Mouse (Mus musculus) intestine, embryonic 14.5 days (tissue): ENCODE measurements around the gene Hectd1. TPM values are rescaled to one million over a fixed set of nuclear protein-coding genes. Genes with fewer than 3 reads are reported as not detected.

Experiments used
- ATAC-seq: fragments of 200-750 bp; cut with Nextera tagmentation; replicated peaks from 2 replicates; pipeline ENCODE4 v1.8.0; 2017; ENCODE audit warnings: low read depth, moderate number of reproducible peaks, moderate TSS enrichment, moderate library complexity; ENCODE audit not compliant: low FRiP score, low TSS enrichment
- DNase-seq: peaks from one replicate; pipeline ENCODE4 v3.0.0-alpha.2; 2018; ENCODE audit warnings: low spot score
- H3K27ac ChIP-seq: fragments of 300-500 bp; sonication (generic); 2 replicates; pipeline ENCODE4 v1.5.1; 2014; ENCODE audit warnings: low read depth, mild to moderate bottlenecking, control low read depth
- H3K27me3 ChIP-seq: fragments of 300-500 bp; sonication (generic); replicated peaks from 2 replicates; pipeline ENCODE4 v1.6.1; 2014; ENCODE audit warnings: low read length, control low read depth; ENCODE audit not compliant: control insufficient read depth, insufficient read depth
- H3K36me3 ChIP-seq: fragments of 300-500 bp; sonication (generic); 2 replicates; pipeline ENCODE4 v1.6.1; 2014; ENCODE audit warnings: low read length, control low read depth; ENCODE audit not compliant: control insufficient read depth, insufficient read depth
- H3K4me1 ChIP-seq: fragments of 300-500 bp; sonication (generic); replicated peaks from 2 replicates; pipeline ENCODE4 v1.6.1; 2014; ENCODE audit warnings: low read length, control low read depth, mixed read lengths; ENCODE audit not compliant: control insufficient read depth, insufficient read depth
- H3K4me2 ChIP-seq: fragments of 300-500 bp; sonication (generic); 2 replicates; pipeline ENCODE4 v1.6.1; 2014; ENCODE audit warnings: low read length
- H3K4me3 ChIP-seq: fragments of 300-500 bp; sonication (generic); 2 replicates; pipeline ENCODE4 v1.5.1; 2014; ENCODE audit warnings: low read depth, low read length, control low read depth, mixed read lengths
- H3K9ac ChIP-seq: fragments of 300-500 bp; sonication (generic); 2 replicates; pipeline ENCODE4 v1.6.1; 2014; ENCODE audit warnings: mild to moderate bottlenecking, low read length
- H3K9me3 ChIP-seq: fragments of 300-500 bp; sonication (generic); 2 replicates; pipeline ENCODE4 v1.6.1; 2016; ENCODE audit warnings: low read length, control low read depth; ENCODE audit not compliant: control insufficient read depth
- WGBS: fragments of 180-500 bp; shearing (Covaris S2); extraction: QIAGEN DNeasy Blood & Tissue Kit; methylation state at CpG from one replicate; pipeline ENCODE4 v1.1.7; 2014; 5-methylcytosine and 5-hydroxymethylcytosine counted together
- polyA plus RNA-seq: library from polyadenylated mRNA; unstranded; fragments of >200 nt; fragmentation: Nextera tagmentation; extraction: Ambion mirVana; gene quantifications from 2 replicates; pipeline ENCODE4 v1.2.1, GENCODE M21; 2014

The Hectd1 gene
- polyA plus RNA-seq, 1 experiment from 2014 or later: 41.1 TPM

GRCm38 (mm10) chr12:51863116-51864002 is 34.0 kb upstream of the Hectd1 start:
- ATAC-seq (no peak), DNase-seq (no peak)
- Histone ChIP-seq H3K36me3 (no peaks in the 10 kb centered on the region), H3K4me2 (no peak overlapping the region), H3K9ac (no peak overlapping the region), H3K4me3 (no peak overlapping the region), H3K9me3 (no peaks in the 10 kb centered on the region), H3K27ac (no peak overlapping the region), H3K4me1 (no peaks in the 10 kb centered on the region), H3K27me3 (no peaks in the 10 kb centered on the region)
- WGBS: 83% methylated on average over 14 of the region's 14 CpGs

DNA sequence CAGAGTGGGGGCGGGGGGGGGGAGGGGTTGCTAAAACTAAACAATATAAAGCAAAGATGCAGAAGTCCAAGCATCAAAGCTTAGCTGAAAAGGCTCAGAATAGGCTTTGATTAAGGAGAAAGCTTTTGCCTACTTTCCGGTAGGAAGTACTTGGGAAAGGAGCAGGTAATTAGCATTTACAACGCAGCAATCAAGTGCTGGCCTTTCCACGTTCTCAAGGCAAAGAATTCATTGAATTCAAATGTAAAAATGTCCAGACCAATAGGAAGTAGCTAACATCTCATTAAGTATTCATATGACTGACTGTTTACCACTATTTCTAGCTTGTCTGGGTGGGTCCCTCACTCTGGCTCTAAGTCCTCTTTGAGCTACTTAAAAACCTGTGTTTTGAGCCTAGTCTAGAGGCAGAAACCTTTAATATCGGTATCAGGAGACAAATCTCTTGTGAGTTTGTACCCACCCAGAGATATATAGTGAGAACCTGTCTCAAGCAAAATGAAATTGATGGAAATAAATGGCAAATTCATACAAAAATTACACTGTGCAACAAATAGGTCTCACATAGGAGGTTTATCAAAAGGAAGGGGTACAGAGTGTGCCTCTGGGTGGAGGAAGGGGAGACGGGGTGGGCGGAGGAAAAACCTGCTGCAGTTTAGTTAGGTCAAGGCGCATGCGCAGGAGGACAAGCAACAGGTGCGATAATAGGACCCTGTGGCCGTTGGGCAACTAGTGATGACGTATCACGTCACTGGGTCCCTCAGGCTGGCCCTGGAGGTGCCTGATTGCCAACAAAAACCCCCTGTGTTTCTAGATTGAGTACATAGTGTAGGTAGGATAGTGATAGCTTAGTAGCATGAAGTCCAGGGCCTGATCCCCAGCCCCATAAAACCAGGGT is 29.0 kb upstream of the Hectd1 start:
- H3K27ac ChIP-seq: no peak overlapping the region
- H3K9me3 ChIP-seq: no peaks in the 10 kb centered on the region
- no peak overlapping the region for H3K4me3 ChIP-seq
- 77% methylated on average over 12 of the region's 13 CpGs for WGBS
- no peaks in the 10 kb centered on the region for H3K36me3 ChIP-seq
- ATAC-seq: no peak
- no peak overlapping the region for H3K4me2 ChIP-seq
- DNase-seq: no peak
- no peaks in the 10 kb centered on the region for H3K4me1 ChIP-seq
- no peak overlapping the region for H3K9ac ChIP-seq
- no peaks in the 10 kb centered on the region for H3K27me3 ChIP-seq

GRCm38 (mm10) chr12:51856768-51857295 is 27.5 kb upstream of the Hectd1 start:
- Histone ChIP-seq H3K4me2 (no peak overlapping the region), H3K27ac (no peak overlapping the region), H3K9me3 (no peaks in the 10 kb centered on the region), H3K4me3 (no peak overlapping the region), H3K4me1 (no peaks in the 10 kb centered on the region), H3K36me3 (no peaks in the 10 kb centered on the region), H3K27me3 (no peaks in the 10 kb centered on the region), H3K9ac (no peak overlapping the region)
- 87% methylated on average over 8 of the region's 8 CpGs for WGBS
- DNase-seq (no peak), ATAC-seq (no peak)

DNA sequence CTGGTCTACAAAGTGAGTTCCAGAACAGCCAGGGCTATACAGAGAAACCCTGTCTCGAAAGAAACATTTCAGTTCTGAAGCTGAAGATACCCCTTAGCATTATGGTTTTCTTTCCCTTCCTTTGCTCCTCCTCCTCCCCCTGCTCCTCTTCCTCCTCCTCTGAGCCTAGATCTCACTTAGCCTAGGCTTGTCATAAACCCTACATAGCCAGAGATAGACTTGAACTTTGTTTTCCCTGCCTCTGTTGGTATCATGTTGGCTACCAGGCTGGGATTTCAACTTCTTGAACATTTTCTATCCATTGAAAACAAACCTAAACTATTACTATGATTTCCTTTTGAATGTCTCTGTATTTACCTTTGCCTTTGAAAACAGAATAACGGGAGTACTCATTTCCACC is 26.5 kb upstream of the Hectd1 start:
- H3K9me3 ChIP-seq: no peaks in the 10 kb centered on the region
- no peaks in the 10 kb centered on the region for H3K27me3 ChIP-seq
- WGBS: 89% methylated on average over 2 of the region's 2 CpGs
- H3K4me2 ChIP-seq: no peak overlapping the region
- no peak overlapping the region for H3K4me3 ChIP-seq
- ATAC-seq: no peak
- H3K4me1 ChIP-seq: no peaks in the 10 kb centered on the region
- no peak overlapping the region for H3K27ac ChIP-seq
- no peak for DNase-seq
- no peaks in the 10 kb centered on the region for H3K36me3 ChIP-seq
- no peak overlapping the region for H3K9ac ChIP-seq

GRCm38 (mm10) chr12:51855453-51855852 is 26.1 kb upstream of the Hectd1 start:
- no peaks in the 10 kb centered on the region for H3K4me1 ChIP-seq
- H3K9ac ChIP-seq: no peak overlapping the region
- no peaks in the 10 kb centered on the region for H3K36me3 ChIP-seq
- no peaks in the 10 kb centered on the region for H3K27me3 ChIP-seq
- no peak overlapping the region for H3K27ac ChIP-seq
- H3K9me3 ChIP-seq: no peaks in the 10 kb centered on the region
- DNase-seq: no peak
- H3K4me3 ChIP-seq: no peak overlapping the region
- ATAC-seq: no peak
- WGBS: 75% methylated on average over 7 of the region's 7 CpGs
- H3K4me2 ChIP-seq: no peak overlapping the region

DNA sequence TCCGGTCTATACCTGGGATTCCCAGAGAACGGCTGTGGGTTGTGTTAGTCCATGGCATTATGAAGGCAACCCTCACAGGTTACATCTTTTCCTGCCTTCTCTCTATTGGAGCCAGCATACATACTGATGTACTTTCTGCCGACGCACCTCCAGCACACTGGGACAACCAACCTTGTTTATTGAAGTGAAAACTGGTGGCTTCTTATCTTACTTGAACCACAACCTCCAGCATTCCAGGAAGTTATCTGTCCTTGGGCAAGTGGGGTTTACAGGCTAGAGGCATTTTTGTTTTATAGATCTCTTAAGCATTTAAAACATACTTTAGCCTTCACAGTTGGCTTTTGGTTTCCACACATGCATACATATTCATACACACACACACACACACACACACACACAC is 22.3 kb upstream of the Hectd1 start:
- no peaks in the 10 kb centered on the region for H3K9me3 ChIP-seq
- no peak overlapping the region for H3K4me3 ChIP-seq
- ATAC-seq: no peak
- H3K27ac ChIP-seq: no peak overlapping the region
- H3K9ac ChIP-seq: no peak overlapping the region
- H3K4me2 ChIP-seq: no peak overlapping the region
- no peaks in the 10 kb centered on the region for H3K27me3 ChIP-seq
- no peaks in the 10 kb centered on the region for H3K36me3 ChIP-seq
- WGBS: 77% methylated on average over 4 of the region's 4 CpGs
- H3K4me1 ChIP-seq: no peaks in the 10 kb centered on the region
- DNase-seq: no peak

- Histone ChIP-seq H3K27me3 (no peaks in the 10 kb centered on the region), H3K4me1 (no peaks in the 10 kb centered on the region), H3K9me3 (no peaks in the 10 kb centered on the region), H3K4me3 (no peak overlapping the region), H3K4me2 (no peak overlapping the region), H3K9ac (no peak overlapping the region), H3K36me3 (no peaks in the 10 kb centered on the region), H3K27ac (no peak overlapping the region)
- DNase-seq (no peak), ATAC-seq (no peak)
- WGBS: 88% methylated on average over 3 of the region's 3 CpGs
Observed at GRCm38 (mm10) chr12:51851155-51851554, 21.8 kb upstream of the Hectd1 start.

GRCm38 (mm10) chr12:51850339-51850738 is 21.0 kb upstream of the Hectd1 start:
- Histone ChIP-seq H3K4me3 (no peak overlapping the region), H3K36me3 (no peaks in the 10 kb centered on the region), H3K27me3 (no peaks in the 10 kb centered on the region), H3K9ac (no peak overlapping the region), H3K27ac (no peak overlapping the region), H3K9me3 (no peaks in the 10 kb centered on the region), H3K4me2 (no peak overlapping the region), H3K4me1 (no peaks in the 10 kb centered on the region)
- no peak for ATAC-seq
- DNase-seq: no peak
- WGBS: 92% methylated on average over 4 of the region's 4 CpGs
